Mouse (Mus musculus) cerebellum, postnatal 14 days (tissue): Measurements from ENCODE around the gene Zfp423.

ENCODE experiments used
- DNase-seq, 2 experiments: peaks; one replicate each; pipeline ENCODE4 v3.0.0; 2021; ENCODE audit warnings: mixed read lengths in 2 of 2

Gene Zfp423

GRCm38 (mm10) chr8:87944225-87944934 is 15.0 kb downstream of the Zfp423 start:
- DNase-seq, result no peak

- peak; percentile 57 to 71 for DNase-seq
These were observed 15.7 kb downstream of the Zfp423 start for GRCm38 (mm10) chr8:87943651-87944091.

- DNase-seq, result peak; percentile 67 to 75
These were observed 18.7 kb downstream of the Zfp423 start for GRCm38 (mm10) chr8:87940646-87941045.

- DNase-seq, result no peak
These were observed 20.0 kb downstream of the Zfp423 start for GRCm38 (mm10) chr8:87939308-87939936.

- DNase-seq, result peak; percentile 51 to 54
These were observed 20.8 kb downstream of the Zfp423 start for GRCm38 (mm10) chr8:87938351-87939232.

- DNase-seq, result no peak
These were observed 22.2 kb downstream of the Zfp423 start for GRCm38 (mm10) chr8:87937211-87937610.

GRCm38 (mm10) chr8:87935088-87935680 is 24.2 kb downstream of the Zfp423 start:
- DNase-seq, result no peak

- no peak for DNase-seq
These were observed 25.2 kb downstream of the Zfp423 start for GRCm38 (mm10) chr8:87934175-87934574.

- DNase-seq, result no peak
These were observed 25.6 kb downstream of the Zfp423 start for GRCm38 (mm10) chr8:87933752-87934151.

- no peak for DNase-seq
These were observed 30.5 kb downstream of the Zfp423 start for GRCm38 (mm10) chr8:87928857-87929256.

GRCm38 (mm10) chr8:87927034-87927830 is 32.2 kb downstream of the Zfp423 start:
- no peak for DNase-seq

- DNase-seq, result peak; percentile 55 to 66
These were observed 33.1 kb downstream of the Zfp423 start for GRCm38 (mm10) chr8:87926098-87926890.

GRCm38 (mm10) chr8:87922936-87923335 is 36.5 kb downstream of the Zfp423 start:
- DNase-seq, result peak in 1 of 2 experiments; percentile 32

- peak; percentile 34 to 45 for DNase-seq
These were observed 36.9 kb downstream of the Zfp423 start for GRCm38 (mm10) chr8:87922446-87922845.

GRCm38 (mm10) chr8:87918004-87918403 is 41.4 kb downstream of the Zfp423 start:
- DNase-seq, result peak in 1 of 2 experiments; percentile 60

GRCm38 (mm10) chr8:87915763-87916162 is 43.6 kb downstream of the Zfp423 start:
- DNase-seq, result peak in 1 of 2 experiments; percentile 39

- DNase-seq, result no peak
These were observed 45.0 kb downstream of the Zfp423 start for GRCm38 (mm10) chr8:87914247-87914967.

GRCm38 (mm10) chr8:87908940-87909339 is 50.5 kb downstream of the Zfp423 start:
- DNase-seq, result no peak

GRCm38 (mm10) chr8:87905404-87905803 is 54.0 kb downstream of the Zfp423 start:
- DNase-seq, result no peak

GRCm38 (mm10) chr8:87904108-87904507 is 55.3 kb downstream of the Zfp423 start:
- no peak for DNase-seq
